Mouse (Mus musculus) lung, adult 2 months (tissue): Measurements from ENCODE around the gene Dop1b.

ENCODE experiments used
- CTCF ChIP-seq: fragments of 200-500 bp; IDR thresholded peaks from 2 replicates; pipeline ENCODE4 v1.5.1; 2011; ENCODE audit warnings: mild to moderate bottlenecking, low read length, control low read depth; ENCODE audit not compliant: insufficient read depth
- POLR2A ChIP-seq: fragments of 200-500 bp; IDR thresholded peaks from 2 replicates; pipeline ENCODE4 v1.6.1; 2011; ENCODE audit warnings: low read depth, mild to moderate bottlenecking, control low read depth, low read length, borderline replicate concordance; ENCODE audit errors: extremely low read depth

GRCm38 (mm10) chr16:93744804-93745340, 33.2 kb downstream of the Dop1b start:
- TF ChIP-seq POLR2A: no peak
- TF ChIP-seq CTCF: no peak
